Mouse (Mus musculus): ENCODE data around the gene Ubac1. TPM values are rescaled to one million over a fixed set of nuclear protein-coding genes. Genes with fewer than 3 reads are reported as not detected.

Ubac1 gene
- 138 and 148 TPM in 2 replicates for polyA plus RNA-seq (2015; fragmentation: Nextera tagmentation; extraction: Ambion mirVana)

DNA sequence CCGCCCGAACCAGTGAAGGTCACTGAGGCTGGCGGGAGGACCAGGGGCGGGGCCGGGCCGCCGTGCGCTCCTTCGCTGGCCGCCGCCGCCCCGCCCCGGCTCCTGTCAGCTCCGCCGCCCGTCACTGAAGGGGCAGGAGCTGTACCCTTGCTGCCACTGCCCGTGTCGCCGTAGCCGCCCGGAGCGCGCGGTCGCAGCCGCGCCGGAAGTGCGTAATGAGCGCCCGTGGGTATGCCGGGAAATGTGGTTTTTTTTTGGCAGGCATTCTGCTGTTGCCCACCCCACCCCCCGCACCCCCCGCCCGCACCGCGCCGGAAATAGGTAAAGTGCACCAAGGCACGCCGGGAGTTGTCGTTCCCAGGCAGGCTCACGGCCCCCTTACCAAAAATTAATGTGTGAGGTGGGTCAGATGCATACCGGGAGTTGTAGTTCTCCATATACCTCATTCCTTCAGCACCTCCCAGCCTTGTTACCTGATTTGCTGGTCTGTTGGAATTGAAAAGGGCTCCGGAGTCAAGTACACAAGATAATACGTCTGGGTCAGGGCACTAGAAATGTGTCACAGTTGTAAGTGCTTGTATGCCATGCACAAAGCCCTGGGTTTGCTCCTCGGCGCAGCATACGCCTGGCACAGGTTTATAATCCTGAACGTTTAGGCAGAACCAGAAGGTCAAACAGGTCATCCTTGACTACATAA lies at the start of gene Ubac1:
Gene Ubac1, minus strand, starts transcription at position 187 of the 697 bp plus-strand sequence.
- H3K27ac ChIP-seq (replicated peaks), result peak within 1 kb of the TSS; percentile 89
- H3K9ac ChIP-seq (replicated peaks), result peak within 1 kb of the TSS; percentile 84
- H3K4me2 ChIP-seq, result peak within 1 kb of the TSS; percentile 96
- H3K9me3 ChIP-seq (replicated peaks), result no peaks in the 10 kb centered on the region
- peak within 1 kb of the TSS; percentile 93 for H3K4me3 ChIP-seq (replicated peaks)
- 6% methylated on average over 47 of the region's 50 CpGs for WGBS
- no peaks in the 10 kb centered on the region for H3K27me3 ChIP-seq (replicated peaks)
- peaks cover 45% of the 10 kb centered on the region for H3K4me1 ChIP-seq
- no peaks in the 10 kb centered on the region for H3K36me3 ChIP-seq
- ATAC-seq (ENCODE audit: low FRiP score), result peak; percentile 93

DNA sequence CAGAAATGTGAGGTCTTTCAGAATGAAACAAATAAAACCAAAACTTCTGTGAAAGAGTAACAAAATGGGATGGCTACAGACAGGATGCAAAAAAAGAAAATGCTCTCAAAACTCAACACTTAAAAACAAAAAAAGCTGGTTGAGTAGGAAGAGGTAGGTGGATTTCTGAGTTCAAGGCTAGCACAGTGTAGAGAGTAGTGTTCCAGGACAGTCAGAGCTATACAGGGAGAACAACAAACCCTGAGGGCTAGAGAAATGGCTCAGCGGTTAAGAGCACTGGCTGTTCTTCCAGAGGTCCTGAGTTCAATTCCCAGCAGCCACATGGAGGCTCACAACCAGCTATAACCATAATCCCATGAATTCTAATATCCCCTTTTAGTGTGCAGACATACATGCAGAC lies 47.0 kb upstream of the Ubac1 start:
- WGBS, result 70% methylated on average over 1 of the region's 1 CpGs
- Histone ChIP-seq H3K9ac (replicated peaks) (no peak overlapping the region), H3K27me3 (replicated peaks) (no peaks in the 10 kb centered on the region), H3K4me2 (no peak overlapping the region), H3K27ac (replicated peaks) (no peak overlapping the region), H3K9me3 (replicated peaks) (no peaks in the 10 kb centered on the region), H3K36me3 (no peaks in the 10 kb centered on the region), H3K4me3 (replicated peaks) (no peak overlapping the region), H3K4me1 (peaks cover 18% of the 10 kb centered on the region)
- no peak for ATAC-seq (ENCODE audit: low FRiP score)

DNA sequence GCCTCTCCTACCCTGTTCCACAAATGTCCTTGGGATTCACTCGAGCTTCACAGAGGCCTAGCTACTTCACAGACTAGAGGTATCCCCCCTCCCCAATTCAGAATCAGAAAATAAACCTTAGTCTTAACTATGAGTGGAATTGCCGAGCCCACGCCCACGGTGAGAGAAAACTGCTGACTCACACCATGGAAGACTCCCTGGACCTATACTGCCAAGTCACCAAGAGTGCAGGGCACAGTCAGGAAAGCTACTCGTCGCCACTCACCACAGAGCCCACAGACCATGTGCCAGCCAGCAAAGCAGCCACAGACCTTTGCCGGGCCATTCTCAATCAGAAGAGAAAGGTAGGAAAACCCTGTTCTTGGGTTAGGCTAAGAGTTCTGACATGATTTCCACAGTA lies 46.6 kb upstream of the Ubac1 start:
- Histone ChIP-seq H3K36me3 (no peaks in the 10 kb centered on the region), H3K27ac (replicated peaks) (no peak overlapping the region), H3K4me2 (no peak overlapping the region), H3K4me3 (replicated peaks) (no peak overlapping the region), H3K4me1 (peaks cover 18% of the 10 kb centered on the region), H3K27me3 (replicated peaks) (no peaks in the 10 kb centered on the region), H3K9ac (replicated peaks) (no peak overlapping the region), H3K9me3 (replicated peaks) (no peaks in the 10 kb centered on the region)
- 85% methylated on average over 7 of the region's 7 CpGs for WGBS
- no peak for ATAC-seq (ENCODE audit: low FRiP score)

DNA sequence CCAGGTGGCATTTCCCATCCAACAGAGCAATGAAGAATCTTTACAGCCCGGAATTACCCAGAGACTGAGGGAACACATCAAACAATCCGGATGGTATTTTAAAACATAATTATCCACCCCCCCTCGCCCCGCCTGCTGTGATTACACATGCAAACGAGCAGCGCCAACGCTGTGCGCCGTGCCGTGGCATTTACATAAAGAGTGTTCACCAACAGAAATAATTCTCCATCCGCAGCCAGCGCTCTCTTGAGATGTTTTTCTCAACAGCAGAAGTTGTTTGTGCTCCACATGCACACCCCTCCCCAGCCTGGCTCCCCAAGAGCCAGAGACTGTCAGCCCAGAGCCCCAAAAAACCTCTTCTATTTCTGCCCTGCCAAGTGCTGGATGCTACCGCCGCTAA lies 45.0 kb upstream of the Ubac1 start:
- Histone ChIP-seq H3K4me1 (peaks cover 18% of the 10 kb centered on the region), H3K4me2 (peak overlapping the region; percentile 28), H3K27me3 (replicated peaks) (no peaks in the 10 kb centered on the region), H3K9me3 (replicated peaks) (no peaks in the 10 kb centered on the region), H3K9ac (replicated peaks) (no peak overlapping the region), H3K4me3 (replicated peaks) (no peak overlapping the region), H3K36me3 (0 out of 2 replicates have a peak, but pooled peaks cover 2% of the 10 kb centered on the region), H3K27ac (replicated peaks) (peak overlapping the region; percentile 30)
- 12% methylated on average over 14 of the region's 14 CpGs for WGBS
- 0 out of 2 replicates have a peak, but pooled peaks have one; percentile 59 for ATAC-seq (ENCODE audit: low FRiP score)

- Histone ChIP-seq H3K4me2 (no peak overlapping the region), H3K27me3 (replicated peaks) (no peaks in the 10 kb centered on the region), H3K9ac (replicated peaks) (no peak overlapping the region), H3K4me1 (peaks cover 18% of the 10 kb centered on the region), H3K9me3 (replicated peaks) (no peaks in the 10 kb centered on the region), H3K27ac (replicated peaks) (no peak overlapping the region), H3K36me3 (peaks cover 9% of the 10 kb centered on the region; the same call in 1 of the 2 replicates), H3K4me3 (replicated peaks) (no peak overlapping the region)
- ATAC-seq (ENCODE audit: low FRiP score), result no peak
- whole genome bisulfite sequencing, result 87% methylated on average over 13 of the region's 13 CpGs
Measured at GRCm38 (mm10) chr2:26062742-26063427, 41.3 kb upstream of the Ubac1 start.

DNA sequence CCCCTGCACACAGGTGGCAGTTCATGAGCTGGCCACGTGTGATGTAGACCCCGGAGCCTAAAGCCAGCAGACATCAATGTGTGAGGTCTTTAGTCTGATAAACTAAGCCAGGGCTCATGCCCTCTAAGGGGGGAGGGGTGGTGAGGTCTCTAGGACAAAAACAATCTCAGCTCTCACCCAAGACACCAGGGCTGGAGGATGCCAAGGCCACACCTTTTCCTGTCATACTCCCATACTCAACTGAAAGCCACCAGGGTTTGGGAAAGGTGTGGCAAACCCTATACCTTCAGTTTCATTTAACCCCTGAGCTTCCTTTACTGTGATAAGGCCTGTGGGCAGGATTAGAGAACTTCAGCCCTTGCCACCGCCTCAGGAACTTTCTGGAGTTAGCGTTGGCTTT lies 40.7 kb upstream of the Ubac1 start:
- Histone ChIP-seq H3K4me2 (no peak overlapping the region), H3K9ac (replicated peaks) (no peak overlapping the region), H3K9me3 (replicated peaks) (no peaks in the 10 kb centered on the region), H3K27ac (replicated peaks) (no peak overlapping the region), H3K4me1 (peaks cover 16% of the 10 kb centered on the region), H3K4me3 (replicated peaks) (no peak overlapping the region), H3K27me3 (replicated peaks) (no peaks in the 10 kb centered on the region), H3K36me3 (peaks cover 9% of the 10 kb centered on the region; the same call in 1 of the 2 replicates)
- 82% methylated on average over 4 of the region's 4 CpGs for WGBS
- no peak for ATAC-seq (ENCODE audit: low FRiP score)

GRCm38 (mm10) chr2:26061018-26061666 lies 39.6 kb upstream of the Ubac1 start:
- H3K27ac ChIP-seq (replicated peaks), result no peak overlapping the region
- H3K4me2 ChIP-seq, result no peak overlapping the region
- peaks cover 5% of the 10 kb centered on the region for H3K4me1 ChIP-seq
- peaks cover 9% of the 10 kb centered on the region; the same call in 1 of the 2 replicates for H3K36me3 ChIP-seq
- H3K9ac ChIP-seq (replicated peaks), result no peak overlapping the region
- ATAC-seq (ENCODE audit: low FRiP score), result no peak
- H3K9me3 ChIP-seq (replicated peaks), result no peaks in the 10 kb centered on the region
- no peak overlapping the region for H3K4me3 ChIP-seq (replicated peaks)
- no peaks in the 10 kb centered on the region for H3K27me3 ChIP-seq (replicated peaks)
- 71% methylated on average over 21 of the region's 21 CpGs for WGBS

- Histone ChIP-seq H3K4me3 (replicated peaks) (no peak overlapping the region), H3K9me3 (replicated peaks) (no peaks in the 10 kb centered on the region), H3K36me3 (peaks cover 7% of the 10 kb centered on the region; the same call in 1 of the 2 replicates), H3K4me1 (0 out of 2 replicates have a peak, but pooled peaks cover 7% of the 10 kb centered on the region), H3K9ac (replicated peaks) (no peak overlapping the region), H3K27me3 (replicated peaks) (no peaks in the 10 kb centered on the region), H3K27ac (replicated peaks) (no peak overlapping the region), H3K4me2 (no peak overlapping the region)
- ATAC-seq (ENCODE audit: low FRiP score), result no peak
- 86% methylated on average over 7 of the region's 7 CpGs for WGBS
Measured at GRCm38 (mm10) chr2:26057053-26057452, 35.5 kb upstream of the Ubac1 start.

- H3K27ac ChIP-seq (replicated peaks), result no peak overlapping the region
- H3K9me3 ChIP-seq (replicated peaks), result no peaks in the 10 kb centered on the region
- no peaks in the 10 kb centered on the region for H3K27me3 ChIP-seq (replicated peaks)
- ATAC-seq (ENCODE audit: low FRiP score), result no peak
- no peak overlapping the region for H3K9ac ChIP-seq (replicated peaks)
- no peak overlapping the region for H3K4me3 ChIP-seq (replicated peaks)
- WGBS, result 74% methylated on average over 5 of the region's 5 CpGs
- 0 out of 2 replicates have a peak, but pooled peaks cover 7% of the 10 kb centered on the region for H3K4me1 ChIP-seq
- H3K4me2 ChIP-seq, result no peak overlapping the region
- peaks cover 7% of the 10 kb centered on the region; the same call in 1 of the 2 replicates for H3K36me3 ChIP-seq
Measured at GRCm38 (mm10) chr2:26056226-26056625, 34.7 kb upstream of the Ubac1 start.

DNA sequence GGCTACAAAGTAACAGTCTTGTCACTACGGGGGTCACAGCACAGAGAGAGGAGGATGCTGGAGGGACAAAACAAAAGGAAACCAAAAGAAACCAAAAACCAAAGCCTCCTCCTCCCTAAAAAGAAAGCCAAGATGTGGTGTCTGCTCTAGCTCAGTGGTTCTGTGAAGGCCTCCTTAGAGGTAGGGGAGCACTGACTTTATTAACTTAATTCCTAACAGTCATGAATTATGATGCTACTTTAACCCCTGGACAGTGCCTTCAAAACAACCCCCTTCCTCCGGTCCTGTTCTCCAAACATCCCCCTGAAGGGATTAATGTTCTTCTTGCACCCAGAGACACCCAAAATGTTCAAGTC lies 34.2 kb upstream of the Ubac1 start:
- Histone ChIP-seq H3K4me1 (0 out of 2 replicates have a peak, but pooled peaks cover 7% of the 10 kb centered on the region), H3K4me2 (no peak overlapping the region), H3K4me3 (replicated peaks) (no peak overlapping the region), H3K9me3 (replicated peaks) (no peaks in the 10 kb centered on the region), H3K9ac (replicated peaks) (no peak overlapping the region), H3K27ac (replicated peaks) (no peak overlapping the region), H3K27me3 (replicated peaks) (no peaks in the 10 kb centered on the region), H3K36me3 (peaks cover 7% of the 10 kb centered on the region; the same call in 1 of the 2 replicates)
- WGBS, result 48% methylated on average over 2 of the region's 2 CpGs
- ATAC-seq (ENCODE audit: low FRiP score), result no peak

DNA sequence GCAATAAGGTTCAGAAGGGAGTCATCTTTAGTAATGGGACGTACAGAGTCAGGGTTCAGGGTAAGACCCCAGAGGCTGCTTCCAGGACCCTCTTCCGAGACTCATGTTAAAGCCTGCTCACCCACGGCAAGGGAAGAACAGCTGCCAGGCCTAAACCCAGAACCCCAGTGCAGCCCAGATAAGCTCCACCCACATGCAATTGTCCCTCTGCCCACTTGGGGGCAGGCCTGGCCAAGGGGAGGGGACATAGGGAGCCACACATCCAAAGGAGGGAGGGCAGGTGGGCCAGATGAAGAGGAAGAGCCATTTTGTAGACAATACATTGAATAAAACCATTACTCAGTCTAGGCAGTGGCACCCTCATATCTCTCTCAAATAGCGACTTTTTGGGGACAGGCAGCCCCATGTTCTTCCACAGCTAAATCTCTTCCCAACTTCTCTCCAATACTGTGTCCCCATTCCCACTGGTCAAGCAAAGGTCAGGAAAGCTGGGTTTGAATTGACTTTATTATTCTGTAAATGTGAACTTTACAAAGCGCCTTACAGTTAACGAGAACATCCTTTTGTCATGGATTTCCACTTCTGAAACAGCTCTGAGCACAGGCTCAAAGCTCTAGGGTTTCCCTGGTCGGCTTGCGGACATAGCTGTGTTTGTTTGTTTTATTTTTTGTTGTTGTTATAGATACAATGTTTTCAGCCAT lies 33.6 kb upstream of the Ubac1 start:
- no peak overlapping the region for H3K4me2 ChIP-seq
- no peak overlapping the region for H3K9ac ChIP-seq (replicated peaks)
- H3K27me3 ChIP-seq (replicated peaks), result no peaks in the 10 kb centered on the region
- 0 out of 2 replicates have a peak, but pooled peaks cover 7% of the 10 kb centered on the region for H3K4me1 ChIP-seq
- peak; percentile 68; the same call in 1 of the 2 replicates for ATAC-seq (ENCODE audit: low FRiP score)
- H3K36me3 ChIP-seq, result peaks cover 7% of the 10 kb centered on the region; the same call in 1 of the 2 replicates
- no peaks in the 10 kb centered on the region for H3K9me3 ChIP-seq (replicated peaks)
- no peak overlapping the region for H3K4me3 ChIP-seq (replicated peaks)
- H3K27ac ChIP-seq (replicated peaks), result no peak overlapping the region
- 28% methylated on average over 8 of the region's 8 CpGs for WGBS

Measured in neural tube, embryonic 15.5 days (tissue).